Mouse (Mus musculus) ovary, adult 2 months (tissue): Measurements from ENCODE around the gene Espn. TPM values are rescaled to one million over a fixed set of nuclear protein-coding genes. Genes with fewer than 3 reads are reported as not detected.

Source experiments
- polyA plus RNA-seq: library from polyadenylated mRNA; depleted of rRNA; stranded (reverse); fragments of >200 nt; gene quantifications from 2 replicates; pipeline ENCODE4 v1.2.3, GENCODE M21; 2012; rRNA removed

Espn gene
- 85.4 and 131 TPM in 2 replicates for polyA plus RNA-seq

DNA sequence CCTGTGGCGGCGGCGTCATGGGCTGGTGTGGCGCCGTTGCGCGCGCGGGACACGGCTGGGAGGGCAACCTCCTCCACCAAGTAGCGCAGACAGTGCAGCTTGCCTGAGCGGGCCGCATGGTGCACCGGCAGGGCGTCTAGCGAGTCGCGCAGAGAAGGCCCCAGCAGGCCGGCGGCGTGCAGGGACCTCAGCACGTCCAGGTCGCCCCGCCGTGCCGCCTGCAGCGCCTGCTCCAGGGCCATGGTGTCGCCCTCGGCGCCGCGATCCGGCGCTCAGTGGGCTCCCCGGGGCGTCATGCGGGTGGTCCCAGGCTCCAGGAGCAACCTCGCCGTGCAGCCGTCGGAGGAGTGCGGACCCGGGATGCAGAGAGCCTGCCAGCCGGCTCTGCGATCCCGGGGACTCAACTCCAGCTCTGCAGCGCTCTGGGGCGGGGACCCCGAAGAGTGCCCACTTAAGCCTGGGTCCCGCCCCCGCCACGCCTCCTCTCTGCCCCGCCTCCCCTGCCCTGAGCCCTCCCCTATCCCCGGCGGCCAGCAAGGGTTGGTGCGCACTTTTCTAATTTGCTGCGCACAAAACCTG is at the start of gene Espn:
Gene Espn (minus strand): TSS at position 406 of the 579 bp plus-strand sequence.

DNA sequence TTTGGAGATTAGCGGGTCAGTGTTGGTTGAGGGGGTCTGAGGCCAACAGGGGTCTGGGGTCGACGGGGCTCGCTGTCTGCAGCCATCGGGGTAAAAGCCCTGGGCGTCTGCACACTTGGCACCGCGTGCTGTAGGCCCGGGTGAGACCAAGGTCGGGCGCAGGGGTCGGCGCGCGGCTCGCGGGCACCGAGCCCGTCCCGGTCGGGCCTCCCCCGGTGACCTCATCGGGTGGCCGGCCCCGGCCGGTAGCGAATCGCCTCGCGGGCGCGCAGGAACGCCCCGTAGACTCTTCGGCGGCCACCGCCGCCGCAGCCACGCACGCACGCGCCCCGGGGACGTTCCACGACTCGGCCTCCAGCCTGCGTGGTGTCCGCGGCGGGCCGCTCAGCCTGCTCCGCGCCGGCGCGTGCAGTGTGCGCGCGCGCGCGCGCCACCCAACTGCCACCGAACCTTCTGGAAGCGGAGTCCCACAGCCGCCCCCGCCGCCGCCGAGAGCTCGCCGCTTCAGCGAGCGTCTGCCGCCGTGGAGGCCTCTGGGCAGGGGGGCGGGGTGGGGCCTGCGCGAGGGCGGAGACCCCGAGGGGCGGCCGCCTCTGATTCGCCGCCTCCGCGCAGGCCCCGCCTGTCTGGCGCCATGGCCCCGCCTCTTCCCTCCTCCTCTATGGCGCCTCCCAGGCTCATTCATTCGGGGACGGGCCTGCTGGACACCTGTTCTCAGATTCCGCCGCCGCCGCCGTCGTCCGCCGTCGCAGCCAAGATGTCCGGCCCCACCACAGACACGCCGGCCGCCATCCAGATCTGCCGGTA is 25.6 kb upstream of the Espn start, which contains the start of gene Acot7:
Gene Acot7 (plus strand): TSS at position 598 of the 807 bp plus-strand sequence.

DNA sequence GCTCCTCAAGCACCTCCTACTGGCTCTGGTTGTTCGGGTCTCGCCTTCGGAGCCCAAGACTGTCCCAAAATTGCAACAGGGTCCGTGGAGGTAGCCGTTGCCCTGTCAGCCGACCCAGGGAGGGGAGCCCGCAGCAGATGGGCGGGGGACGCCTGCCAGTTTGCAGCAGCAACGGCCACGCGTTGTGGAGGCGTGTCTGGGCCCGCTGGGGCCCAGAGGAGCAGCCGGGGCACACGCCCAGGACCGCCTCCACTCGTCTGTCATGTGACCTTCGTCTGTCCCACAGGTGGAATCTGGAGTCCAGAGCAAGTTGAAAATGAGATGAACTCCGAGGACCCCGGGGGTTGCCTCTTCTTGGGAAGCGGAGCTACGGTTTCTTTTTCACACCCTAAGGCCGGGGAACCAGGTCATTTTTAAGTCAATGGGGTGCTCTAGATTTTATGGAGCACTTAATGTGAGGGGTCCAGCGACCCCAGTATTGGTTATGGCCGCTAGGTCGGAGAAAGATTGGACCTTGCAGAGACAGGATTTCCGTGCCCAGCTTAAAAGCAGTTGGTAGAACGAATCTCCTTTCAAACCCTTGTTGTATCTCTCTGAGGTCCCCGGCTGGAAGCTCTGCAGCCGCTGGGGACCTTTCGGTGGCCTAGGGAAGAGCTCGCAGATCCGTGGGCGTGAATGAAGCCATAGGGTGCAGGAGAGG is 6.6 kb upstream of the Espn start, which contains the start of gene Hes2:
Gene Hes2 (plus strand): TSS at position 283 of the 700 bp plus-strand sequence.

DNA sequence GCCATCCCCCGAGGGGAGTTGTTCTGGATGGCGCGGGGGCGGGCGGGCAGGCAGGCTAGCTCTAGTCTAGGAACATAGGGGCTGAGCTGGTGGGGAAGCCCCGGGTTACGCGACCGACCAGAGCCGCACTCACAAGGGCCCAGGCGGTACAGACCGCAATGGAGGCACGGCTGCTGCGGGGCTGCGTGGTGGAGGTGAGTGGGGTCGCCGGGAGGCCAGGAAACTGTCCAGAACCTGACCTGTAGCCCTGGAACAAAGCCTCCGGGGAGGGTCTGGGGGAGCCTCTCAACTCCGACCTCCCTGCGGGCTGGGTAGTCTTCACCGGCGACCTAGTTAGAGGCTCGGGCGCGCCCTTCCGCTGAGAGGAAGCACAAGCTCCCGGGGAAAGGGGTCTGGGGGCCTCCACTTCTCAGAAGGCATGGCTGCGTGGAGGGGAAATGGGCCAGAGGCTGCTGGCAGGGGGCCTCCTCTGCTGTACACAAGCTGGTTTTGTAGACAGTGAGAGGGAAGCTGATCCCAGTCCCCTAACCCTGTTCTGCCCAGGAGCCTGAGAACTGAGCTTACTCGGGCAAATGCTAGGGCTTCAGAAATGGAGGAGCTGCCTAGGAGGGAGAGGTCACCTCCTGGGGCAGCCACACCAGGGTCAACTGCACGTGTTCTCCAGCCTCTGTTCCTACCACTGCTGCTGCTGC is 36.1 kb downstream of the Espn start, which contains the start of gene Tnfrsf25:
Gene Tnfrsf25 (plus strand): TSS at position 14 of the 692 bp plus-strand sequence.

DNA sequence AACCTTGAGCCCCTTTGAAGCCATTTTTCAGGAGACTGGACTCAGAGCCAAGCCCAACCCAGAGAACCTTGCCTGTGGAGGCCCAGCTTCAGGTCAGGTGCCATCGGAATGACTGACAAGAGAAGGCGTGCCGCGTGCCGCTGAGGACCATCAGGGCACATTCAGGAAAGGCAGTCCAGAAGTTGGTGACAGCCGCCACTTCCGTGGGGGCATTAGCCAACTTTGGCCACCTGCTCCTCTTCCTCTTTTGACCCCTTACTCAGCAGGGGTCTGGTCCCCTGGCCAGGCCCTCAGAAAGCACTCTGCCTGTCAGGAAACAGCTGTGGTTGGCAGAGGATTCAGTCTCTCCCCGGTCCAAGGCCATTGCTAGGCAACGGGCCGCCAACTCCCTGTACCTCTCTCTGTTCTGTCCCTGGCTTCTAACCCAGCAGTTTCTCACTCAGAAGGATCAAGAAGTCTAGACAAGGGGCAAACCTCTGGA is 80.0 kb downstream of the Espn start, which contains the start of gene Plekhg5:
Gene Plekhg5 (plus strand): TSS at position 378 of the 481 bp plus-strand sequence.

Other genes with a start within 250 kb of the Espn start
- gene Dnajc11, start 218.7 kb downstream of the Espn start, polyA plus RNA-seq: 64.8 and 96.3 TPM in 2 replicates
- 78.1 and 91.7 TPM in 2 replicates for gene Thap3, start 163.4 kb downstream of the Espn start, polyA plus RNA-seq
- gene Phf13, start 156.1 kb downstream of the Espn start, polyA plus RNA-seq: 40.0 and 48.1 TPM in 2 replicates
- gene Klhl21, start 143.6 kb downstream of the Espn start, polyA plus RNA-seq: 71.2 and 100 TPM in 2 replicates
- gene Zbtb48, start 124.7 kb downstream of the Espn start, polyA plus RNA-seq: 24.0 and 25.3 TPM in 2 replicates
- gene Tas1r1, start 113.8 kb downstream of the Espn start, polyA plus RNA-seq: 0.16 and 0.23 TPM in 2 replicates
- gene Nol9, start 113.0 kb downstream of the Espn start, polyA plus RNA-seq: 37.3 and 39.3 TPM in 2 replicates
- gene Plekhg5, start 79.9 kb downstream of the Espn start, polyA plus RNA-seq: 44.2 and 51.8 TPM in 2 replicates
- 8.9 and 11.5 TPM in 2 replicates for gene Tnfrsf25, start 36.4 kb downstream of the Espn start, polyA plus RNA-seq
- gene Hes2, start 6.5 kb upstream of the Espn start, polyA plus RNA-seq: 0.15 and 0.16 TPM in 2 replicates
- gene Acot7, start 25.8 kb upstream of the Espn start, polyA plus RNA-seq: 59.7 and 67.2 TPM in 2 replicates
- gene Gpr153, start 121.9 kb upstream of the Espn start, polyA plus RNA-seq: 80.9 and 134 TPM in 2 replicates
- gene Hes3, start 139.3 kb upstream of the Espn start, polyA plus RNA-seq: 0.09 TPM in 1 of 2 replicates, not detected in the other
- 35.6 and 39.6 TPM in 2 replicates for gene Icmt, start 144.9 kb upstream of the Espn start, polyA plus RNA-seq
- gene Rnf207, start 166.6 kb upstream of the Espn start, polyA plus RNA-seq: 4.6 and 5.5 TPM in 2 replicates
- gene Rpl22, start 173.4 kb upstream of the Espn start, polyA plus RNA-seq: 31.1 and 39.6 TPM in 2 replicates
- 0.26 and 0.30 TPM in 2 replicates for gene Chd5, start 186.3 kb upstream of the Espn start, polyA plus RNA-seq